Mouse (Mus musculus) neural tube, embryonic 14.5 days (tissue): ENCODE data around the gene Disp1. TPM values are rescaled to one million over a fixed set of nuclear protein-coding genes. Genes with fewer than 3 reads are reported as not detected.
A peak's percentile ranks its signal among the peaks of the same experiment; 100 is the strongest.

Experiments
- ATAC-seq: fragments of 200-750 bp; cut with Nextera tagmentation; 2 replicates; pipeline ENCODE4 v1.8.0; 2017; ENCODE audit warnings: low read depth, mild to moderate bottlenecking, moderate TSS enrichment, moderate library complexity
- H3K27ac ChIP-seq: fragments of 300-500 bp; sonication (generic); 2 replicates; pipeline ENCODE4 v1.5.1; 2014; ENCODE audit warnings: low read depth, mild to moderate bottlenecking, control low read depth, low read length, moderate library complexity, mixed read lengths
- H3K27me3 ChIP-seq: fragments of 300-500 bp; sonication (generic); 2 replicates; pipeline ENCODE4 v1.6.1; 2014; ENCODE audit warnings: low read length; ENCODE audit not compliant: control insufficient read depth, insufficient read depth
- H3K36me3 ChIP-seq: fragments of 300-500 bp; sonication (generic); 2 replicates; pipeline ENCODE4 v1.6.1; 2014; ENCODE audit warnings: low read length, mixed read lengths; ENCODE audit not compliant: control insufficient read depth, insufficient read depth
- H3K4me1 ChIP-seq: fragments of 300-500 bp; sonication (generic); 2 replicates; pipeline ENCODE4 v1.6.1; 2014; ENCODE audit warnings: low read length; ENCODE audit not compliant: control insufficient read depth, insufficient read depth
- H3K4me2 ChIP-seq: fragments of 300-500 bp; sonication (generic); 2 replicates; pipeline ENCODE4 v1.6.1; 2014; ENCODE audit warnings: mild to moderate bottlenecking, low read depth, low read length, control low read depth
- H3K4me3 ChIP-seq: fragments of 300-500 bp; sonication (generic); 2 replicates; pipeline ENCODE4 v1.5.1; 2014; ENCODE audit warnings: low read depth, low read length, control low read depth, mixed read lengths
- H3K9ac ChIP-seq: fragments of 300-500 bp; sonication (generic); replicated peaks from 2 replicates; pipeline ENCODE4 v1.6.1; 2014; ENCODE audit warnings: low read depth, mild to moderate bottlenecking, control low read depth, low read length, mixed read lengths
- H3K9me3 ChIP-seq: fragments of 300-500 bp; sonication (generic); 2 replicates; pipeline ENCODE4 v1.6.1; 2016; ENCODE audit warnings: low read length; ENCODE audit not compliant: control insufficient read depth
- WGBS: fragments of 180-500 bp; shearing (Covaris S2); extraction: QIAGEN DNeasy Blood & Tissue Kit; methylation state at CpG from one replicate; pipeline ENCODE4 v1.1.7; 2014; 5-methylcytosine and 5-hydroxymethylcytosine counted together
- polyA plus RNA-seq: library from polyadenylated mRNA; unstranded; fragments of >200 nt; fragmentation: Nextera tagmentation; extraction: Ambion mirVana; gene quantifications from 2 replicates; pipeline ENCODE4 v1.2.1, GENCODE M21; 2014

The Disp1 gene
- polyA plus RNA-seq, 1 experiment from 2014 or later, result 9.7 TPM

- 0 out of 2 replicates have a peak, but pooled peaks cover 3% of the 10 kb centered on the region for H3K4me1 ChIP-seq
- H3K27me3 ChIP-seq, result no peaks in the 10 kb centered on the region
- no peaks in the 10 kb centered on the region for H3K36me3 ChIP-seq
- no peak for ATAC-seq
- no peaks in the 10 kb centered on the region for H3K9me3 ChIP-seq
- H3K27ac ChIP-seq, result no peak overlapping the region
- H3K4me2 ChIP-seq, result no peak overlapping the region
- no peak overlapping the region for H3K4me3 ChIP-seq
- 73% methylated on average over 7 of the region's 7 CpGs for WGBS
- H3K9ac ChIP-seq, result no peak overlapping the region
Observed at GRCm38 (mm10) chr1:183243293-183243692, 22.0 kb upstream of the Disp1 start.

DNA sequence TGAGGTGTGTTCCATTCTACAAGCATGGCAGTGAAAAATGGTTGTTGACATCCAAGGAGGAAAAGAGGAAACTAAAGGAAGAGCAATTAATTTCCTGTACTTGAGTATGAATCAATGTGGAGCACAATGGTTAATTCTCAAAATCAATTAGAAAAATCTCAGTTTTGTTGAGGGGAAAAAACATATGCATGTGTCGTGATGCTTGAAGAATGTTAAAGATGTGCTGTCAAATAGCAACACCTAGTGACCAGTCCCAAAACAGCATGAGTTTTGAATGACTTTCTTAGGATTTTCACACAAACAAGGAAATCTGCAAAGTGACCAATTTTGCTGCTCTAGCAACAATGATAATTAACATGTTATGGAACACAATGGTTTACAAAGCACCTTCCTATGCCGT, 16.6 kb upstream of the Disp1 start:
- WGBS, result 29% methylated on average over 2 of the region's 2 CpGs
- no peak overlapping the region for H3K4me3 ChIP-seq

GRCm38 (mm10) chr1:183236460-183236859, 15.1 kb upstream of the Disp1 start:
- Histone ChIP-seq H3K4me3 (no peak overlapping the region), H3K9ac (no peak overlapping the region), H3K27me3 (no peaks in the 10 kb centered on the region), H3K4me1 (no peaks in the 10 kb centered on the region), H3K27ac (no peak overlapping the region), H3K36me3 (no peaks in the 10 kb centered on the region), H3K9me3 (no peaks in the 10 kb centered on the region), H3K4me2 (no peak overlapping the region)
- no peak for ATAC-seq
- WGBS, result 91% methylated on average over 5 of the region's 5 CpGs

More for the DNA sequence above, 16.6 kb upstream of the Disp1 start:
- Histone ChIP-seq H3K4me2 (no peak overlapping the region), H3K27me3 (no peaks in the 10 kb centered on the region), H3K9ac (no peak overlapping the region), H3K27ac (no peak overlapping the region), H3K9me3 (no peaks in the 10 kb centered on the region), H3K4me1 (no peaks in the 10 kb centered on the region), H3K36me3 (no peaks in the 10 kb centered on the region)
- no peak for ATAC-seq

GRCm38 (mm10) chr1:183233679-183234174, 12.4 kb upstream of the Disp1 start:
- Histone ChIP-seq H3K4me2 (no peak overlapping the region), H3K9ac (no peak overlapping the region), H3K36me3 (no peaks in the 10 kb centered on the region), H3K9me3 (no peaks in the 10 kb centered on the region), H3K27me3 (no peaks in the 10 kb centered on the region), H3K4me1 (no peaks in the 10 kb centered on the region), H3K4me3 (no peak overlapping the region), H3K27ac (no peak overlapping the region)
- no peak for ATAC-seq
- WGBS, result 57% methylated on average over 11 of the region's 11 CpGs

DNA sequence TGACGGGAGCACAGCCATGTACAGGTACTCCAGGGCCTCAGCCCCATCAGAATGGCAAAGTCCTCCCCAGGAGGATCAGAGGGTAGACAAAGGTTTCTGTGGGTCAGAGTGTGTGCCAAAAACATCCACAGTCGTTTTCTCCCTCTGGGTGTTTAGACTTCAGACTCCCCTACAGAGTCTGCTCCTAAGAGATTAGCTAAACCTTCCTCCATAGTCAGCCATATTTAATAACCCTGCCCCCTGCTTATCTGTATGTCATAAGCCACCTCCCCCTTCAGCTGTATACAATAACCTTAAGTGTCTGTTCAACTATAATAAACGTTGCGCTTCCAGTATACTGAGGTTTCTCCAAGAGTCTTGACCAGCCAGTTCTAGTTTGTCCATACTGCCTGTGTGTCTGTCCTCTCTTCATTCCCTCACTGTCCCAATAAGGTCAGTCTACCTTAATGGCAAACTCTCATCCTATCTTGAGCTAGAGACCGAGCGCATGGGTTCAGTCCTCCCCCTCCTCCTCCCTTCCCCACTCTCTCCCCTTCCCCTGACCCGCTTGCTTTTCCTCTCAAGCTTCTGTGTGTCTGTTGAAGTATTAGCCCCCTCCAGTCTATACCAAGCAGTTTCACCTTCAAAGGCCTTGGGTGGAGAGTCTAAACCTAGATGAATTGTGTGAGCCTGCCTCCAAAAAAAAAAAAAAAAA, 11.8 kb upstream of the Disp1 start:
- Histone ChIP-seq H3K4me2 (no peak overlapping the region), H3K4me1 (no peaks in the 10 kb centered on the region), H3K4me3 (no peak overlapping the region), H3K27ac (no peak overlapping the region), H3K36me3 (no peaks in the 10 kb centered on the region), H3K27me3 (no peaks in the 10 kb centered on the region), H3K9ac (no peak overlapping the region), H3K9me3 (no peaks in the 10 kb centered on the region)
- 80% methylated on average over 7 of the region's 7 CpGs for WGBS
- 0 out of 2 replicates have a peak, but pooled peaks have one; percentile 31 for ATAC-seq

- Histone ChIP-seq H3K27ac (no peak overlapping the region), H3K4me1 (no peaks in the 10 kb centered on the region), H3K27me3 (no peaks in the 10 kb centered on the region), H3K4me3 (no peak overlapping the region), H3K9ac (no peak overlapping the region), H3K9me3 (no peaks in the 10 kb centered on the region), H3K36me3 (no peaks in the 10 kb centered on the region), H3K4me2 (no peak overlapping the region)
- WGBS, result 87% methylated on average over 7 of the region's 7 CpGs
- ATAC-seq, result no peak
Observed at GRCm38 (mm10) chr1:183227469-183227868, 6.1 kb upstream of the Disp1 start.

GRCm38 (mm10) chr1:183219021-183219420, 2.3 kb downstream of the Disp1 start:
- no peak overlapping the region for H3K4me2 ChIP-seq
- H3K27ac ChIP-seq, result no peak overlapping the region
- 88% methylated on average over 6 of the region's 6 CpGs for WGBS
- no peak for ATAC-seq
- H3K27me3 ChIP-seq, result no peaks in the 10 kb centered on the region
- H3K4me1 ChIP-seq, result peaks cover 4% of the 10 kb centered on the region; the same call in 1 of the 2 replicates
- no peak overlapping the region for H3K9ac ChIP-seq
- no peak overlapping the region for H3K4me3 ChIP-seq
- no peaks in the 10 kb centered on the region for H3K36me3 ChIP-seq
- no peaks in the 10 kb centered on the region for H3K9me3 ChIP-seq

DNA sequence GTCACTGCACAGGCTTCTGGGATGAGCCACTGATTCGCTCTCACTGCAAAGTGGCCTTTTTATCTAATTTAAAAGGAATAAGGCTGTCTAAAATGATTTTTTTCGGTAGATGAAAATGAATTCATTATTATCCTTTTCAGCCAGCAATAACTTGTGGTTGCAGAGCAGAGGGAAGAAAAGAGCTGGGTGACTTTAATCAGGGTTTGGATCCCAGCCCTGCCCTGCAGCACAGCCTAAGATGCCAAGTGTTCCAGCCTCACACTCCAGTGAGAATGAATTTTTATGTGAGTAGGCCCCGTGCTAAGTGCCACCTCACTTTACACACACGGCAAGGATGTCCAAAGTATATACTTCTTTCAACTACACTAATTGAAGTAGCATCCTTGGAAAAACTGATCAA, 4.6 kb downstream of the Disp1 start:
- no peak overlapping the region for H3K27ac ChIP-seq
- WGBS, result 76% methylated on average over 4 of the region's 4 CpGs
- no peak for ATAC-seq
- H3K27me3 ChIP-seq, result no peaks in the 10 kb centered on the region
- no peaks in the 10 kb centered on the region for H3K9me3 ChIP-seq
- peaks cover 4% of the 10 kb centered on the region; the same call in 1 of the 2 replicates for H3K4me1 ChIP-seq
- no peak overlapping the region for H3K9ac ChIP-seq
- no peak overlapping the region for H3K4me2 ChIP-seq
- no peak overlapping the region for H3K4me3 ChIP-seq
- H3K36me3 ChIP-seq, result no peaks in the 10 kb centered on the region

GRCm38 (mm10) chr1:183215706-183216105, 5.6 kb downstream of the Disp1 start:
- H3K4me2 ChIP-seq, result no peak overlapping the region
- H3K9me3 ChIP-seq, result no peaks in the 10 kb centered on the region
- peaks cover 4% of the 10 kb centered on the region; the same call in 1 of the 2 replicates for H3K4me1 ChIP-seq
- no peaks in the 10 kb centered on the region for H3K27me3 ChIP-seq
- H3K27ac ChIP-seq, result no peak overlapping the region
- no peak overlapping the region for H3K4me3 ChIP-seq
- no peaks in the 10 kb centered on the region for H3K36me3 ChIP-seq
- WGBS, result 92% methylated on average over 6 of the region's 6 CpGs
- H3K9ac ChIP-seq, result no peak overlapping the region
- no peak for ATAC-seq
